Mouse (Mus musculus): ENCODE measurements around the gene Tspan4. TPM values are rescaled to one million over a fixed set of nuclear protein-coding genes. Genes with fewer than 3 reads are reported as not detected.

The Tspan4 gene
- polyA plus RNA-seq, 1 experiment from 2014 or later, result 29.7 TPM

DNA sequence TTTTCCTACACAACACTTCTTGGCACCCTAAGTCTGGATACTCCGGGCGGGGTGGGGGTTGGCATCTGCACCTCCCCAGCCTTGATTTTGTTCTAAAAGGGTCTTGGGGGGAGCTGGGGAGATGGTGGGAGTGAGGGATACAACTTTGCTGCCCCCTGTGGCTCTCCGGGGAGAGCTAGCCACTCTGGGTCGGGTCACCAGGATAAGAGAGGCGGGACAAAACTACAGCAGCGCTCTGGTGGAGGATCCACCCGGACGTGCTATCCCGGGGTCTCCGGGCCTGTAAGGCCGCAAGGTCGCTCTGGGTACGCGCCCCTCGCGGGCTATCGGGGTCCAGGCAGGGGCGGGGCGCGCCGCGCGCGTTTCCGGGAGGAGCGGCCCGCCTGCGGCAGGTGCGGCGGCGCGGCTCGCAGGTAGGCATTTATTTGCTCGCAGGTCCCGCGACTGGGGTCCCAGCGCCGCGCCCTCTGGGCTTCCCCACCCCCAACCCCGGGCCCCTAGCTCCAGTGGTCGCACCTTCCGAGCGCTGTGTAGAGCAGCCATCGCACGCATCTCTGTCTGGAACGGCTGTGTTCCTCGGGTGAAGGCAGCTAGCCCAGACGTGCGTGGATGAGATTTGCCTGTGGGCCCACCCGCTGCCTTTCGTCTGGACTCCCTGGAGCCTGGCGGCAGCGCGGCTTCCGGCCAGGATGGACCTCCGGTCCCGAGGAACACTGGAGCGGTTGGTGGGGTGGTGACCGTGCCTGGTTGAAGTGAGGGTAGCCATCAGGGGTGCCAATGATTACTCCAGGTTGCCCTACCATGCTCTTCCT lies 13.3 kb upstream of the Tspan4 start:
- Histone ChIP-seq H3K36me3 (ENCODE audit: control insufficient read depth, insufficient read depth, low read length) (no peaks in the 10 kb centered on the region), H3K27me3 (ENCODE audit: control insufficient read depth, insufficient read depth, low read length) (peaks cover 60% of the 10 kb centered on the region), H3K9me3 (ENCODE audit: control insufficient read depth, low read length) (no peaks in the 10 kb centered on the region), H3K27ac (ENCODE audit: low read depth, low read length) (no peak overlapping the region), H3K9ac (ENCODE audit: low read length) (peak overlapping the region; percentile 41), H3K4me2 (ENCODE audit: low read depth, low read length, severe bottlenecking) (peak overlapping the region; percentile 50), H3K4me1 (replicated peaks; ENCODE audit: control insufficient read depth, insufficient read depth, low read length) (peaks cover 10% of the 10 kb centered on the region), H3K4me3 (ENCODE audit: low read depth, low read length) (peak overlapping the region; percentile 29)
- no peak for DNase-seq (ENCODE audit: low spot score)
- WGBS, result 2% methylated on average over 59 of the region's 59 CpGs
- no peak for ATAC-seq (replicated peaks; ENCODE audit: low FRiP score)

DNA sequence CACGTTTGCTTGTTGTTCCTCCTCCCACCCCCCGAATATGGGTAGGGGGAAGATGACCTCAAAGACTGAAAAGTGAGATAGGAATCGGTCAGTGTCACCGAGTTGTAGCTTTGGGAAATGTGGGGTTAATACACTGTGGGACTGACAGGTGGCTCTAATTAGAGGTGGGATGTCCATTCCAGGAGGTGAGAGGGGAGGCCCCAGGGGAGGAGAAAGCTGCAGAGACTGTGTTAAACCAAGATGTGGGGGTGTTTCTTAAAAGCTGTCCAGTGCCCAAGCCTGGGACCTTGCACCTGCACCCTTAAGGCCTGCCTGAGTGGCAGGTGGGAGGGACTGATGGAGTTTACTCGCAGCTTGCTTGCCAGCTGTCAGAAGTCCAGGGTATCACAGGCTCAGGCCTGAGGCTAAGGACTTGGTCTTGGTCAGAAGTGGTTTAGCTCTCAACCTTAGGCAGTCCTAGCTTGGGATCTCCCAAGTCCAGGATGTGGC lies 12.7 kb upstream of the Tspan4 start:
- Histone ChIP-seq H3K9ac (ENCODE audit: low read length) (no peak overlapping the region; the same call in 1 of the 2 replicates), H3K4me1 (replicated peaks; ENCODE audit: control insufficient read depth, insufficient read depth, low read length) (peaks cover 14% of the 10 kb centered on the region), H3K4me2 (ENCODE audit: low read depth, low read length, severe bottlenecking) (peak overlapping the region; percentile 50; the same call in 1 of the 2 replicates), H3K36me3 (ENCODE audit: control insufficient read depth, insufficient read depth, low read length) (no peaks in the 10 kb centered on the region), H3K27me3 (ENCODE audit: control insufficient read depth, insufficient read depth, low read length) (peaks cover 61% of the 10 kb centered on the region), H3K4me3 (ENCODE audit: low read depth, low read length) (no peak overlapping the region), H3K27ac (ENCODE audit: low read depth, low read length) (no peak overlapping the region), H3K9me3 (ENCODE audit: control insufficient read depth, low read length) (no peaks in the 10 kb centered on the region)
- no peak for DNase-seq (ENCODE audit: low spot score)
- 18% methylated on average over 5 of the region's 5 CpGs for WGBS
- no peak for ATAC-seq (replicated peaks; ENCODE audit: low FRiP score)

DNA sequence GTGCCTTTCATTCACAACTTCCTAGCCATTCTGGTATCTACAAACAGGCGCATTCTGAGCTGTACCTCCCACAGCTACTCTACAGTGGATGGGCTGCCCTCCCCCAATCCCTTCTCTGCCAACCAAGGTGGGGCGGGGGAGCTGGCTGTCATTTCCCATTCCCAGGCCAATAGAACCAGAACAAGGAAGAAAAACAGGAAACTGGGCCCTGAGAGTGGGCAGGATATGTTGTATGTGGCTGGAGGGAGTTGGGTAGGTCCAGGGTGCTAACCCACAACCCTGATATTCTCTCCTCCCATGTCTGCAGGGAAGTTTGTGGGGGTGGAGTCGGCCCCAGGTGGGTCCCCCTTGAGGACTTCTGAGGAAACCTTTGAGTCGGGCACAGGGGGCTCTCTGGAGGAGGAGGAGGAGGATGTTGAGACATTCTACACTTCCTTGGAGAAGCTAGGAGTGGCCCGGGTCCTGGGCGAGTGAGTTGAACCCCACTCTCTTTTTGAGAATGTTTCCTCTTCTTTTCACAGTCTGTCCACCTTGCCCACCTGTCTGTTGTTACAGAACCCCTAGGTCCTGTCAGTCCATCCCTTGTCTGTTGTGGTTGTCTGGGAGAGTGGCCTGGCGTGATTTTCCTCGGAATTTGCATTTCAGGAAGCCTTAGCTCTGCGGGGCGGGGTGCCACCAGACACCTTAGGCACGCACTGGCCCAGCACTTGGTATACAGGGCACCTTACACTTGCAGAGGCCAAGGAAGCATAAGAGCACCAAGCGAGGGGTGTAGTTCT lies 11.0 kb upstream of the Tspan4 start:
- Histone ChIP-seq H3K27ac (ENCODE audit: low read depth, low read length) (no peak overlapping the region), H3K9me3 (ENCODE audit: control insufficient read depth, low read length) (no peaks in the 10 kb centered on the region), H3K36me3 (ENCODE audit: control insufficient read depth, insufficient read depth, low read length) (no peaks in the 10 kb centered on the region), H3K27me3 (ENCODE audit: control insufficient read depth, insufficient read depth, low read length) (peaks cover 61% of the 10 kb centered on the region), H3K4me1 (replicated peaks; ENCODE audit: control insufficient read depth, insufficient read depth, low read length) (peaks cover 24% of the 10 kb centered on the region), H3K4me3 (ENCODE audit: low read depth, low read length) (no peak overlapping the region), H3K4me2 (ENCODE audit: low read depth, low read length, severe bottlenecking) (peak overlapping the region; percentile 27; the same call in 1 of the 2 replicates), H3K9ac (ENCODE audit: low read length) (no peak overlapping the region)
- 17% methylated on average over 12 of the region's 12 CpGs for WGBS
- ATAC-seq (replicated peaks; ENCODE audit: low FRiP score), result no peak
- DNase-seq (ENCODE audit: low spot score), result no peak

GRCm38 (mm10) chr7:141464603-141465201 lies 10.3 kb upstream of the Tspan4 start:
- Histone ChIP-seq H3K27me3 (ENCODE audit: control insufficient read depth, insufficient read depth, low read length) (peaks cover 60% of the 10 kb centered on the region), H3K4me3 (ENCODE audit: low read depth, low read length) (peak overlapping the region; percentile 6; the same call in 1 of the 2 replicates), H3K36me3 (ENCODE audit: control insufficient read depth, insufficient read depth, low read length) (no peaks in the 10 kb centered on the region), H3K9me3 (ENCODE audit: control insufficient read depth, low read length) (no peaks in the 10 kb centered on the region), H3K4me2 (ENCODE audit: low read depth, low read length, severe bottlenecking) (peak overlapping the region; percentile 27; the same call in 1 of the 2 replicates), H3K4me1 (replicated peaks; ENCODE audit: control insufficient read depth, insufficient read depth, low read length) (peaks cover 28% of the 10 kb centered on the region), H3K27ac (ENCODE audit: low read depth, low read length) (no peak overlapping the region), H3K9ac (ENCODE audit: low read length) (no peak overlapping the region)
- ATAC-seq (replicated peaks; ENCODE audit: low FRiP score) (no peak), DNase-seq (ENCODE audit: low spot score) (no peak)
- WGBS, result 3% methylated on average over 38 of the region's 38 CpGs

- Histone ChIP-seq H3K9me3 (ENCODE audit: control insufficient read depth, low read length) (no peaks in the 10 kb centered on the region), H3K4me3 (ENCODE audit: low read depth, low read length) (no peak overlapping the region), H3K27me3 (ENCODE audit: control insufficient read depth, insufficient read depth, low read length) (peaks cover 59% of the 10 kb centered on the region), H3K9ac (ENCODE audit: low read length) (no peak overlapping the region), H3K27ac (ENCODE audit: low read depth, low read length) (no peak overlapping the region), H3K4me2 (ENCODE audit: low read depth, low read length, severe bottlenecking) (no peak overlapping the region), H3K36me3 (ENCODE audit: control insufficient read depth, insufficient read depth, low read length) (no peaks in the 10 kb centered on the region), H3K4me1 (replicated peaks; ENCODE audit: control insufficient read depth, insufficient read depth, low read length) (peaks cover 28% of the 10 kb centered on the region)
- 38% methylated on average over 10 of the region's 10 CpGs for WGBS
- ATAC-seq (replicated peaks; ENCODE audit: low FRiP score) (no peak), DNase-seq (ENCODE audit: low spot score) (no peak)
Measured at GRCm38 (mm10) chr7:141465388-141466044, 9.5 kb upstream of the Tspan4 start.

DNA sequence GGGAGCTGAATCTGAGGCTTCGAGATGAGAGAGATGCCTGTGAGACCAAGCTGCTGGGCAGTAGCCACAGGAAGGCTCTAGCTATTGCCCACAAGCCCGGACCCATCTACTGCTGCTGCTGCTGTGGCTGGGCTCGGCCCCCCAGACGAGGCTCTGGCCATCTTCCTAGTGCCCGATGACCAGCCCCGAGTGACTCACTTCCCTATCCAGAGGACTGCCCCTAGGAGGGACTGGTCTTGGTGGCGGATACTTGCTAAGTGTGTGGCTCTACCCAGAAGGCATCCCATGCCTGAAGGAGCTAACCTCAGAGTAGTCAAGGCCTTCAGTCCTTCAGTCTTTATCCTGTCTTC lies 9.0 kb upstream of the Tspan4 start:
- no peak overlapping the region for H3K27ac ChIP-seq (ENCODE audit: low read depth, low read length)
- ATAC-seq (replicated peaks; ENCODE audit: low FRiP score), result no peak
- no peak for DNase-seq (ENCODE audit: low spot score)
- no peak overlapping the region for H3K4me3 ChIP-seq (ENCODE audit: low read depth, low read length)
- WGBS, result 84% methylated on average over 7 of the region's 7 CpGs
- peaks cover 28% of the 10 kb centered on the region for H3K4me1 ChIP-seq (replicated peaks; ENCODE audit: control insufficient read depth, insufficient read depth, low read length)
- no peaks in the 10 kb centered on the region for H3K9me3 ChIP-seq (ENCODE audit: control insufficient read depth, low read length)
- H3K27me3 ChIP-seq (ENCODE audit: control insufficient read depth, insufficient read depth, low read length), result peaks cover 55% of the 10 kb centered on the region
- H3K4me2 ChIP-seq (ENCODE audit: low read depth, low read length, severe bottlenecking), result no peak overlapping the region
- H3K9ac ChIP-seq (ENCODE audit: low read length), result no peak overlapping the region
- no peaks in the 10 kb centered on the region for H3K36me3 ChIP-seq (ENCODE audit: control insufficient read depth, insufficient read depth, low read length)

GRCm38 (mm10) chr7:141466607-141467148 lies 8.4 kb upstream of the Tspan4 start:
- DNase-seq (ENCODE audit: low spot score) (no peak), ATAC-seq (replicated peaks; ENCODE audit: low FRiP score) (no peak)
- peaks cover 48% of the 10 kb centered on the region for H3K27me3 ChIP-seq (ENCODE audit: control insufficient read depth, insufficient read depth, low read length)
- peak overlapping the region; percentile 78 for H3K4me2 ChIP-seq (ENCODE audit: low read depth, low read length, severe bottlenecking)
- H3K9me3 ChIP-seq (ENCODE audit: control insufficient read depth, low read length), result no peaks in the 10 kb centered on the region
- no peak overlapping the region for H3K27ac ChIP-seq (ENCODE audit: low read depth, low read length)
- peaks cover 25% of the 10 kb centered on the region for H3K4me1 ChIP-seq (replicated peaks; ENCODE audit: control insufficient read depth, insufficient read depth, low read length)
- no peaks in the 10 kb centered on the region for H3K36me3 ChIP-seq (ENCODE audit: control insufficient read depth, insufficient read depth, low read length)
- peak overlapping the region; percentile 56 for H3K4me3 ChIP-seq (ENCODE audit: low read depth, low read length)
- H3K9ac ChIP-seq (ENCODE audit: low read length), result peak overlapping the region; percentile 78
- WGBS, result 57% methylated on average over 10 of the region's 10 CpGs
